Mouse (Mus musculus): ENCODE results near the gene Bahcc1. TPM values are rescaled to one million over a fixed set of nuclear protein-coding genes. Genes with fewer than 3 reads are reported as not detected.
A peak's percentile ranks its signal among the peaks of the same experiment; 100 is the strongest.

The Bahcc1 gene
- total RNA-seq, 2 experiments from 2014 or later = 7.8 to 8.3 TPM

DNA sequence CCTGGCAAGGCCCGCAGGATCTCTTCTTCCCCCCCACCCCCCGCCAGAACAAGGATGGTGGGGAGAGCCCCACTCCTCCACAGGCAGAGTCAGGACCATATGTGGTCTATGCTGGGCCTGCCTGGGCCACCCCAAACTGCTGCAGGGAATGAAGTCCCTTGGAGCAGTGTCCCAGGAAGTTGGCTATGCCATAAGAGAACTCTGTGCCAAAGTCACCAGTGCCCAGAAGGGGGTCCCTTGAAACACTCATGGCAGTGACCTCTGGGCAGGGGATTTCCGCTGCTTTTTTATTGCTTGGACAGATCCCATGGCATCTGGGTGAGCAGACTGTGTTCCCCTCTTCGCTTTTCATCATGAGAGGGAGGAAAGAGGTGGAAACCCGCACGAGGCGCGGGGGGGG lies 22.8 kb downstream of the Bahcc1 start:
- intact Hi-C loops (cut with DNase I) = loop anchor here (2.0 kb wide), 1 partner anchor 15 kb away; no protein-coding TSS in a partner anchor
- DNase-seq (ENCODE audit: low spot score) = no peak

DNA sequence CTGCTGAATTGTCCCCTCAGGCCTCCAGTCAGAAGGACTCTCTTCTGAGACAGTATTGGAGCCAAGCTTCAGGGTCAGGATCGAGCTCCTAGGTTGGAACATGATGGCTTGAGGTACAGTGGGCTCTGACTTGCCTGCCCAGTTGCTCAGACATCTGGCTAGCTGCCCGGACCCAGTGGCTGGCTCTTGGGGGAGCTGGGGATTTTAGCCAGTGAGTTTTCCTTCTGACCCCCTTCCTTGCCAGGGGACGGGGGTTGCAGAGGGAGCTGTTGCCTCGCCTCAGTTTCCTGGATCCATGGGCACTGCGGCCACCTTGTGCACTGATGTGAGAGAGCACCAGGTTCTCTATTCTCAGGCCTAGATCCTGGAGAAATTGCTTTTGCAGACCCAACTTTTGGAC lies 23.4 kb downstream of the Bahcc1 start:
- DNase-seq (ENCODE audit: low spot score) = no peak

DNA sequence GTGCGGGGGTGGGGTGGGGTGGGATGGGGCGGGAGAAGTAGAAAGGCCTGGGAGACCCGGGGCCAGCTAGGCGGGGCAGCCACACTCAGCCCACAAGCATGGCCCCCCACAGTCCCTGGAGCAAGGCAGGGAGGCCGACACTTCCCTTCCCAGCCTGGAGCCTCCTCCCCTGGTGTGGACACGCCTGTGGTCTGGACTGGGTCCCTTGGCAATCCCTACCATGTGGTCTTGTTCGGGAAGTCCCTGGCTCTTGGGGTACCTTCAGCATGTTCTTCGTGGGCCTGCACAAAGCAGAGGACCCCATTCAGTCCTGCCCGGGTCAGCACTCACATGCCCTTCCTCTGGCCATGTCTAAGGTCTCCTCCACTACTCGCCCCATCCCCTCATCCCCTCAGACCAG lies 23.8 kb downstream of the Bahcc1 start:
- intact Hi-C loops (cut with DNase I) = no loop called here
- no peak for DNase-seq (ENCODE audit: low spot score)

More for the DNA sequence above, 23.4 kb downstream of the Bahcc1 start:
- intact Hi-C loops (cut with DNase I) = no loop called here

DNA sequence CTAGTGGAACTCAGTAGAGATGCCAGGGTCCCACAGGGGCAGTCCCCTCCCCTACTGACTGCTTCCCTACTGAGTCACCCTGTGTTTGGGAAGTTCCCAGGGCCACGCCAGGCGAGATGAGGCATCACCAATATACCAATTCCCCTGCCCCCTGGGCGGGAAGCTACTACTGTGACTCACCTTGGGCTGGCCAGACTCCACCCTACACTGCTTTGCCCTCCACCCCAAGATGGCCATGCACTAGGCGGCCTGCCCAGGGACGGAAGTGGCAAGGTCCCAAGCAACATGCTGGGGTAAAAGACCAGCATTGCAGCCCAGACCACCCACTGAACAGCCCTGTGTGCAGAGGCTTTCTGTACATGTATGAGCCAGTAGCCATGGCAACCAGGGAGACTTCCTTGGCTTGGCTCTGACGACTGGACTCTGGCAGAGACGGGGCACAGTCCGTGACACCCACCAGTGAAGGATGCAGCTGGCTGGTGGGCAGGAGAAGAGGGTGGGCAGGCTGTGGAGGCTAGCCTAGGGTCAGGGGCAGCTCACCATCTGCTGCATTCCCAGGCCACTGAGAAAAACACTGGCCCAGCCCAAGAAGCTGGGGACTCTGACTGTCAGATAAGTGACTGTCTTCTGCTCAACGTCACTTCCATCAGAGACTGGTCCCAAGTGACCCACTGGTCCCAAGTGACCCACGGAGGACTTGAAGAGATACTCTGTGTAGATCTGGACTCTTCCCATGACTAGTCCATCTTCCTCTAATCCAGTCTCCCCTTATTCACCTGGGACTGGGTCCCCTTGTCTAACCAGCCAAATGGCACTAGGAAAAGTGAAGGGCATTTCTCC lies 24.5 kb downstream of the Bahcc1 start:
- DNase-seq (ENCODE audit: low spot score) = no peak
- intact Hi-C loops (cut with DNase I) = no loop called here

DNA sequence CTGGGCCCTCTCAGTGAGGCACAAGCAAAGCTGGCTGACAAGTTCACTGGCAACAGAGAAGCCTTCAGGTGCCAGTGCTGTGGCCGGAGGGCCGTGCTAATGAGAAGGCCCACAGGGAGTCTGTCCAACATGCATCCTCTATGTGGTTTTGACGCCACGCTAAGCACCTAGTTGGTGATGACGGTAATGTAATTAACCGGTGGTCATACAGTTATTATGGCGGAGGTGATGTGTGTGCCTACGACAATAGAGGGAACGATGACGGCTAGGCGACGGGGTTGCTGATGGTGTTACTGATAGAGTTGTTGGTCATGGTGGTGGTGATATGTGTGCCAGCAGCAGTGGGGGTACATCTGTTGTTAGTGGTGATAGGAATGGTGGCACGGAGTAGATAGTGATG lies 25.2 kb downstream of the Bahcc1 start:
- no peak for DNase-seq (ENCODE audit: low spot score)
- intact Hi-C loops (cut with DNase I) = no loop called here

DNA sequence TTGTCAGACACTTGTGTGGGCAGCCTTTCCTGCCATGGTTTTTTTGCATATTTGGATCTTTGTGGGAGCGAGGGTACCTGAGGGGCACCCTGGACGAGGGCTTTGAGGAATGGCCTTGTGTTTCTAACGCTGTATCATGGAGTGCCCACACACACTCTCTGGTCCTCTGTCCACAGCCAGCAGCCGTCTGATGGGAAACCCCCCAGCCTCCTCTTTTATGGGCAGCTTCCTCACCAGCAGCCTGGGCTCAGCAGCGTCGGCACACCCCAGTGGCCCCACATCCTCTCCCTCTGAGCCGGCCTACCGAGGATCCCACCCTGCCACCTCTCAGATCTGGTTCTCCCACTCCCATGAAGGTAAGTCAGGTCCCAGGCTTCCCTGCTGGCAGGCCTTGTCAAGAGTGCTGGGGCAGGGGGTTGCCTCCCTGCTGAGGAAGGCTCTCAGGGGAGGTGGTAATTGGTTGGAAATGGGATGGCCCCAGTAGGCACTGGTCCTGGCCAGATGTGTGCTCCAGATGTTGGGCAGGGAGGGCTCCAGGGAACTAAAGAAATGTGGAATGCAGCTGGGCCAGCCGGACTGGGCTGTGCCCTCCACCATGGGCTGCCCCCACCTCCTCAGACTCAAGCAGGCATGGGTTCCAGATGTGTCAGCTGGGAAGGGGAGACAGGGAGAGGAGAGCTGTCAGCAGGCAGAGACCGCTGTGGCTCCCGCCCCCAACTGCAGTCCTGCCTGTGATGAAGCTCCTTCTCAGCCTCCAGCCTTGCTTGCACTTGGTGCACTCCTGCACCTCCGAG lies 26.3 kb downstream of the Bahcc1 start:
- DNase-seq (ENCODE audit: low spot score) = no peak
- intact Hi-C loops (cut with DNase I) = no loop called here

DNA sequence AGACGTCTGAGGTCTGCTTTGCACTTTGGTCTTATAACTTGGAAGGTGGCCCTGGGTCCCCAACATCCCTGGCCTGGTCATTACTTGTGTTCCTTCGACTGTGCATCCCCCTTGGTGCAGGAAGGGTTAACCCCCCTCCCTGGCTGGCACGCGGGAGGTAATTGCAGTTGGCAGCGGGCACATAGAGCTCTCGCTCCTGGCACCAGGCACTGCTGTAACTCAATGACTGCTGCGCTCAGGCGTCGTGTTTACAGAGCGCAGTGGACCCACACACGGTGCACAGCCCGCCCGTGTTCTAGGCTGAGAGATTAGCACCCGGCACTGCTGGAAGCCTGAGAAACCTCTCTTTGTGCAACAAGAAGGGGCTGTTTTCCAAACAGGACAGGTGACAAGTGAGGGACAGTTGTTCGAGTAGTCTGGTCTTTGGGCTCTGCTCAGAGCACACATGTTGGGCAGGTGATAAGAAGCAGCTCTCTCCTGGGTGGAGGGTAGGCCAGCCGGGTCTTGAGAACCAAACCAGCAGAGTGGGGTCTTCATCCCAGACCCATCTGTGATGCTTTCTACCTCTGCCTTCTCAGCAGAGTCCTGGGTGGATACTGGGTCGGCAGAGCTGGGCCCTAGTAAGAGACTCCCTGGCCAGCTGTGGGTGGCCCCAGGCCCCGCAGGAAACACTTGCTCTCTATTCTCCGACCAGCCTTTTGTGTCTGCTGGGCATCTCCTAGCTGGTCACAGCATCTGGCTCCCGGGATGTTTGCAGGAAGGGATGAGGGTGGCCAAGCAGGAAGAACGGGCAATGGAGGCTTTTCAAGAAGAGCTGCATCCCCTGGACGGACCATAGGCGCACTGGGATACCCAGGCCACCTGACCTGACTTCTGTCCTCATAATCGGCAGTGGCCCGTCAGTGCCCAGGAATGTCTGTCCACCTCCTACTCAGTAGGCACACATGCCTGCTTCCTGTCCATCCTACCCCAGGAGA lies 27.3 kb downstream of the Bahcc1 start:
- intact Hi-C loops (cut with DNase I) = no loop called here

DNA sequence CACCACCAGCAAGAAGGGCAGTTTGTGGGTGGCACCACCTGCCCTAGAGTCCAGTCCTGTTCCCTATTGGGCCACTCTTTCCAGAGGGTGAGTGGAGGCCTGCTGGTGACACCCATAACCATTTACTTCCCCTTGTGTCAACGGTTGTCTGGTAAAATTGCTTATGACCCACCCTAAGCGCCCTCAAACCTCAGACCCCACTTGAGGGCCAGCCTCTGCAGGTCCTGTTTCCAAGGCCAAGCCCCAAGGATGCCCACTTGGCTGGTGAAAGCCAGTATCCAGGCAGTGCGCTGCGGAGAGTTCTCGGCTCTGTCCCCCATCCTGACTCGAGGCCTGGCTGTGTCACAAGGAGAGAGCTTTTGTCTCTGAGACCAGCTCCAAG lies 28.0 kb downstream of the Bahcc1 start:
- intact Hi-C loops (cut with DNase I) = no loop called here
- DNase-seq (ENCODE audit: low spot score) = no peak

More for the DNA sequence above, 27.3 kb downstream of the Bahcc1 start:
- DNase-seq (ENCODE audit: low spot score) = no peak

DNA sequence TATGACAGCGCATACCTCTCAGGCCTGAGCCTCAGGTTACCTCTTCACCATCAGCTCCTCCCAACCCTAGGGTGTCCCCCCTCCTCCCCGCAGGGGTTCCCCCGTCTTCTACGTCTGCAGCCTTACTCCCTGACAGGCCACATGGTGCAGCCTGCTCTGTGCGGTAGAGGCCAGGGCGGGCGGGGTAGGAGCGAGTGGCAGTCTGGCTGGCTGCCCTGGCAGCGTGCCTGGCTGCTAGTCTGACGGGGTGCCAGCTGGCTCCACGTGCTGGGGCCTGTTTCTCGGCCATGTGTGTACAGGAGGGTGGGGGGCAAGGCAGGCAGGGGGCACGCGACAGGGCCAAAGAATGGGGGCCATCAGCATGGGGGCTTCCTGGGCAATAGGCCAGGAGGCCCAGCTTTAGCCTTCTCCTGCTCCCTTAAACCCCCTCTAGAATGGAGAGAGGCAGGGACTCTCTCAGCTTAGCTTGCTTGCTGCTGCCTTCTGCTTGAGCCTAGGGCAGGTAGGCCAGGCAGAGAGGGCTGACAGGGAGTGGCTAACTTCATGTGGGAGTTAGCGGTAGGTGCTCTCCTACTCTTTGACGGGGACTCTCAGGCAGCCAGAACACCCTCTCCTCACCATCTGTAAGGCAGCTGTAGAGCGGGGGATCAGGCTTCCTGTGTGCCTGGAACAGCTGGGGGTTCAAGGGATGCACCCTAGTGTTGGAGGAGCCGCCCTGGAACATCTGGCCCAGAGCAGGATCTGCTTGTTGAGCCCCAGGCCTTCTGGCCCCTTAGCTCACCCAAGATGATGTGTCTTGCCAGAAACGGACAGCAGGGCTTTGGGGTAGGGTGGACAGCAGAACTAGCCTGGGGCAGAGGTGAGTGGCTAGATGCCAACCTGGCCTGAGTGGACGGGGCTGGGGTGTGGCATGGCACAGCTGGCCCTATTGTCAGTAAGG lies 28.9 kb downstream of the Bahcc1 start:
- intact Hi-C loops (cut with DNase I) = loop anchor here (1.0 kb wide), 1 partner anchor 21 kb away; no protein-coding TSS in a partner anchor
- peak; percentile 84 for DNase-seq (ENCODE audit: low spot score)

DNA sequence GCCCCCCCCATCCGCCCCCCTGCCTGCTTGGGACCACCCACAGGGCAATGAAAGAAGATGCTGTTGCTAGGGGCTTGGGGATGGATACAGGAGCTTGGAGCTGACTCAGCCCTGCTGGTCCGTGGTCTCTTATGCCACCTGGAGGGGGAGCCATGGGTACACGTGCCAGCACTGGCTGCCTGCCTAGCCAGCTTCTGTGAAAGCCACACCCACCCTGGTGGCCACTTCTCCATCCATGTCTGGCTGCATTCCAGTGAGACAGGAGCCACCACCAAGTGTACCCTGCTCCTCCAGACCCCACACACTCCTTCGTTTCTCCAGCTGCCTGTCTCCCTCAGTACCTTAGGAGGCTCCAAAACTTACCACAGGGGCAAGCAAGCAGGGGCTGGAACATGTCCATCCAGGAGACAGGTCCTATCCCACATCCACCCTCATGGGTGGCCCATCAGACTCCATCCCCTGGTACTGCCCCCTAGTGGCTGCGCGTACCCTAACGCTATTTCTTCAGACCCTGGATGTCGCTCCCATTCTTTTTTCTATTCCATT lies 29.7 kb downstream of the Bahcc1 start:
- DNase-seq (ENCODE audit: low spot score) = peak; percentile 58
- intact Hi-C loops (cut with DNase I) = loop anchor here (1.0 kb wide), 1 partner anchor 22 kb away; no protein-coding TSS in a partner anchor

DNA sequence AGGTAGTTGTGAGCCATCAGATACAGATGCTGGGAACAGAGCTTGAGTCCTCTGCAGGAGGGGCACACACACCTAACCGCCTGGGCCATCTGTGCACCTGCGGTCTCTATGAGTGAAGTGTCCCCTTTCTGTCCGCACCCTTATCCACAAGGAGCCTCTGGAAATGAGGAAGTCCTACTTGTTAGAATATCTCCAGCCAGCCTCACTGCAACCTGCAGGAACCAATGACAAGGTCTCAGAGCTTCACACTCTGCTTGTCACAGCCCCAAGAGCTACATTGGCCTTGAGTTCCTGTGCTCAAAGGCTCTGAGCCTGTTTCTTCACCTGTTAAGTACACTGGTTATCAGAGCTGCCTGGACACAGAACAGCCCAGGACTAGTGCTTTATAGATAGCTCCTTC lies 30.4 kb downstream of the Bahcc1 start:
- intact Hi-C loops (cut with DNase I) = no loop called here
- no peak for DNase-seq (ENCODE audit: low spot score)

DNA sequence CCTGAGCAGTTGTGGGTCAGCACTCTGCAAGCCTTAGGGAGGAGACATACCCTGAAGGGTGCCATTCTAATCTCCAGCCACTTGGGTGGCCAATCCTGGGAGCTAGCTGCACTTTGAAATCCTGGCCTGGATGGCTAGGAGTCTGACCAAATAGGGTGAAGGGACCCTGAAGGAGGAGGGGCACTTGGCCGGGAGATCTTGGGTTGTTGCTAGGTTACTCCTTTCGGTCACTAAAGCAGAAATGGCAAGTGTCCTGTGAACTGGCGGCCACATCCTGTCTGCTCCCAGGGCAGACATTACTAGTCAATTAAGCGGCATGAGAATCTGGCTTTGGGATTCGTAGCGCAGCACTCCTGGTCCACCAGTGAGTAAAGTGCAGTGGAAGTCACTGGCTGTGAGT lies 31.3 kb downstream of the Bahcc1 start:
- no peak for DNase-seq (ENCODE audit: low spot score)

DNA sequence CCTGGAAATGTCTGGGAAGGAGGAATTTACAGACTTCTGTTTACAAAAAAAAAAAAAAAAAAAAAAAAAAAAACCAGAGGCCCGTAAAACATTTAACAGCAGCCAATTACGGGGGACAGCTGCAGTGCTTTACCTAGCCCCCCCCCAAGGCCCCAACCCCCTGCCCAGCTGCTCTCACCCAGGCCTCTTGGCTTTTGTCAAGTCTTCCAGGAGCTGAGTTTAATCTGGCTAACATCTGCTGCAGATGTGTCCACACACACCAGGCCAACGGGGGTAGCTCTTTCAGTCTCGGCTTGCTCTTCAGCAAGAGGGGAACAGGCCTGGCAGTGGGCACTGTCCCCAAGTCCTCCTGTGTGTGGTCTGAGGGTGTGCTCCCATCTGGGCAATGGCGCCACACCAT lies 32.7 kb downstream of the Bahcc1 start:
- no peak for DNase-seq (ENCODE audit: low spot score)
- intact Hi-C loops (cut with DNase I) = loop anchor here (2.0 kb wide), 1 partner anchor 41 kb away; no protein-coding TSS in a partner anchor

More for the DNA sequence above, 31.3 kb downstream of the Bahcc1 start:
- intact Hi-C loops (cut with DNase I) = loop anchor here (2.0 kb wide), 1 partner anchor 43 kb away; no protein-coding TSS in a partner anchor

DNA sequence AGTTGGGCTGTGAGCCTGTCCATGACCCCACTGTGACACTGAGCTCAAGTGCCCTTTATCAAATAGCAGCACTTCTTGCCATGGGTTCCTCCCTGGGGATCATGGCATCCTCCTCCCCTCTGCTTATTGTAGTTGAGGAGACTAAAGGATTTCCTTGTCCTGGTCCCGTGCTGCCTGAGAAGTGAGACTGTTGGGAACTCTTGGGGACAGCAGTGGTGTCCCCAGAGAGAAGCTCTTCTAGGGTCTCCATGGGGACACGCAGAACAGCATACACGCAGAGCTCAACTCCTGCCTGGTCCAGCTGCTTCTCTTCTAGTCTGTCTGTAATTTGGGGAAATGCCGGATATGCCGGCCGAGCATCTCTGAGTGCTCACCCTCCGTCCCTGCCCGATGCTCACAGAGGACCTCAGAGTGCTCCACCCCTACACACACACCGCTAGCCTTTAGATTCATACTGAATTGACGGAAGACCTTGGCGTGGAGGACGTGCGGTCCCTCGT lies 33.6 kb downstream of the Bahcc1 start:
- no peak for DNase-seq (ENCODE audit: low spot score)
- intact Hi-C loops (cut with DNase I) = no loop called here

DNA sequence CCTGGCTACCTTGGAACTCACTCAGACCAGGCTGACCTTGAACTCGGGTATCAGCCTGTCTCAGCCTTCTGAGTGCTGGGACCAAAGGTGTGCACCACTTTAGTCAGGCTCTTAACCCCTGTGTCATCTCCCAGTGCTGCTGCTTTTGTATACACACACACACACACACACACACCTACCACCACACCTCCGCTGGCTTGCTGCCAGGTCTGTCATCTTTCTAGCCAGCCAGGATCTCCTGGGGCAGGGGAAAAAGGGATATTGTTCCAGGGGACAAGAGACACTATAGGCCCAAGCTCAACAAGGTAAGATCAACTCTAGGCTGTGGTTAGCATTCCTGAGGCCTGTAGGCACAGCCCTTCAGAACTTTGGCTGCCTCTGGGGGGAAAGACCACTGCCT lies 34.5 kb downstream of the Bahcc1 start:
- DNase-seq (ENCODE audit: low spot score) = no peak
- intact Hi-C loops (cut with DNase I) = no loop called here

DNA sequence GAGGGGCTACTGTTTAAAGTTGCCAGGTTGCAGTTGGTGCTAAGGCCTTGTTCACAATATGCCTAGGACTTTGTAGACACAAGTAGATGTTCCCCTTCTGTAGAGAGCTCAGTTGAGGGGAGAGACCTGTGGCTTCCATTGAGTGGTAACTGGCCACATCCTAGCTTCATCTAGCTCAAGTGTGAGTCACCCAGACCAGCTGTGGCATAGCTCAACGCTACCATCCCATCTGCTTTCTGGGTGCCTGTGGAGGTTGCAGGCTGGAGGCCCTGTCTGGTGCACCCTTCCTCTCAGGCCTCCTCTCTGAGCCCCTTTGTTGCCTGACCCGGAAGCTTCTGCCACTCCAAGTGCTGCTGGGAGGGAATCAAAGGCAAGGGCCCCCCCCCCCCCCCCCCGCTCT lies 34.9 kb downstream of the Bahcc1 start:
- DNase-seq (ENCODE audit: low spot score) = no peak
- intact Hi-C loops (cut with DNase I) = no loop called here

DNA sequence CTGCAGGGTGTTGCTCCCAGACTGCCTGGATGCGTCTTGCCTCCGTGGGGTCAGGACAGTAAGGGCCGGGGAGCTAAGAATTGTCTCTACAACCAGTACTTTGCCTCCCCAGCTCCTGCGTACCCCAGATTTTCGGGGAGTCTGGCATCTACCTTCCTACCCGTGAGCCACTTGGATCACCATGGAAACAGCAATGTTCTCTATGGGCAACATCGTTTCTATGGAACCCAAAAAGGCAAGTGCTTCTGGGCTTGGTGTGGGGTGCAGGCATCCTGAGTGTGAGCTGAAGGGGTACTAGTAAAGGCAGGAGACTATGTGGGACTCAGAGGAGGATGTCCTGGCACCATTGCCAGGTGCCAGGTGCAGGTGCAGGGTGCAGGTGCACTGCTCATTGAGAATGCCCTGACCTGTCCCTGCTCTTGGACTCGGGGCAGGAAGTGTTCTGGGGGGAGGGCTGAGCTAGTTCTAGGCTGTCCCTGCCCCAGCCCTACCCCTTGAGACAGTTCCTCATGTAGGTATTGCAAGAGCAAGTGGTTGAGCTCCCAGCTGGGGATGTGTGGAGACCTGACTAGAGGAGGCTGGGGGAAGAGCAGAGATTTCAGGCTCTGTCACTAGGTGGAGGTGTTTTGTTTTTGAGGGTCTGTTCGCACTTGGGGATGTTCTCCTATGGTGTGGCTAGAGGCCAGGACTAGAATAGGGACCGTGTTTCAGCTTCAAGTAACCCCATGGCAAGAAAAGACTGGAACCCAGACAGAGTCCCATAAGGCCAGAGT lies 35.6 kb downstream of the Bahcc1 start:
- no peak for DNase-seq (ENCODE audit: low spot score)
- intact Hi-C loops (cut with DNase I) = no loop called here
